Mouse (Mus musculus): ENCODE results near the gene Cd5. TPM values are rescaled to one million over a fixed set of nuclear protein-coding genes. Genes with fewer than 3 reads are reported as not detected.

The Cd5 gene
- polyA plus RNA-seq, 1 experiment from 2014 or later: 0.18 TPM

- 68% methylated on average over 4 of the region's 4 CpGs for WGBS
- ATAC-seq: no peak
- H3K4me3 ChIP-seq (ENCODE audit: low read depth, low read length): no peak overlapping the region
- H3K4me1 ChIP-seq (replicated peaks; ENCODE audit: control insufficient read depth, insufficient read depth, low read length): no peaks in the 10 kb centered on the region
- no peak for TF ChIP-seq CTCF (IDR thresholded peaks at IDR 0.05; ENCODE audit: low read depth)
- no peaks in the 10 kb centered on the region for H3K9me3 ChIP-seq (ENCODE audit: control insufficient read depth)
- H3K4me2 ChIP-seq (replicated peaks; ENCODE audit: low read depth): no peak overlapping the region
- H3K9ac ChIP-seq (ENCODE audit: low read depth, low read length): no peak overlapping the region
- no peaks in the 10 kb centered on the region for H3K27me3 ChIP-seq (replicated peaks; ENCODE audit: control insufficient read depth, insufficient read depth, low read length)
- H3K36me3 ChIP-seq (ENCODE audit: control insufficient read depth, insufficient read depth): no peaks in the 10 kb centered on the region
- no peak overlapping the region for H3K27ac ChIP-seq (ENCODE audit: low read depth, low read length)
These were observed 44.4 kb upstream of the Cd5 start for GRCm38 (mm10) chr19:10783168-10783567.

GRCm38 (mm10) chr19:10781641-10782040, 42.8 kb upstream of the Cd5 start:
- TF ChIP-seq CTCF (IDR thresholded peaks at IDR 0.05; ENCODE audit: low read depth): no peak
- no peaks in the 10 kb centered on the region for H3K36me3 ChIP-seq (ENCODE audit: control insufficient read depth, insufficient read depth)
- ATAC-seq: no peak
- H3K4me2 ChIP-seq (replicated peaks; ENCODE audit: low read depth): no peak overlapping the region
- no peaks in the 10 kb centered on the region for H3K9me3 ChIP-seq (ENCODE audit: control insufficient read depth)
- H3K27ac ChIP-seq (ENCODE audit: low read depth, low read length): no peak overlapping the region
- no peak overlapping the region for H3K9ac ChIP-seq (ENCODE audit: low read depth, low read length)
- no peaks in the 10 kb centered on the region for H3K4me1 ChIP-seq (replicated peaks; ENCODE audit: control insufficient read depth, insufficient read depth, low read length)
- H3K27me3 ChIP-seq (replicated peaks; ENCODE audit: control insufficient read depth, insufficient read depth, low read length): no peaks in the 10 kb centered on the region
- H3K4me3 ChIP-seq (ENCODE audit: low read depth, low read length): no peak overlapping the region
- 73% methylated on average over 4 of the region's 4 CpGs for WGBS

- Histone ChIP-seq H3K4me2 (replicated peaks; ENCODE audit: low read depth) (no peak overlapping the region), H3K36me3 (ENCODE audit: control insufficient read depth, insufficient read depth) (no peaks in the 10 kb centered on the region), H3K9me3 (ENCODE audit: control insufficient read depth) (no peaks in the 10 kb centered on the region), H3K27ac (ENCODE audit: low read depth, low read length) (no peak overlapping the region), H3K4me1 (replicated peaks; ENCODE audit: control insufficient read depth, insufficient read depth, low read length) (no peaks in the 10 kb centered on the region), H3K4me3 (ENCODE audit: low read depth, low read length) (no peak overlapping the region), H3K9ac (ENCODE audit: low read depth, low read length) (no peak overlapping the region), H3K27me3 (replicated peaks; ENCODE audit: control insufficient read depth, insufficient read depth, low read length) (no peaks in the 10 kb centered on the region)
- TF ChIP-seq CTCF (IDR thresholded peaks at IDR 0.05; ENCODE audit: low read depth): no peak
- 83% methylated on average over 4 of the region's 4 CpGs for WGBS
- ATAC-seq: no peak
These were observed 38.1 kb upstream of the Cd5 start for GRCm38 (mm10) chr19:10776906-10777305.

GRCm38 (mm10) chr19:10774141-10774540, 35.3 kb upstream of the Cd5 start:
- TF ChIP-seq CTCF (IDR thresholded peaks at IDR 0.05; ENCODE audit: low read depth): no peak
- ATAC-seq: no peak
- WGBS: 93% methylated on average over 6 of the region's 6 CpGs
- 0 out of 2 replicates have a peak, but pooled peaks cover 3% of the 10 kb centered on the region for H3K27me3 ChIP-seq (replicated peaks; ENCODE audit: control insufficient read depth, insufficient read depth, low read length)
- no peaks in the 10 kb centered on the region for H3K36me3 ChIP-seq (ENCODE audit: control insufficient read depth, insufficient read depth)
- no peak overlapping the region for H3K9ac ChIP-seq (ENCODE audit: low read depth, low read length)
- no peak overlapping the region for H3K27ac ChIP-seq (ENCODE audit: low read depth, low read length)
- H3K4me2 ChIP-seq (replicated peaks; ENCODE audit: low read depth): no peak overlapping the region
- no peak overlapping the region for H3K4me3 ChIP-seq (ENCODE audit: low read depth, low read length)
- H3K9me3 ChIP-seq (ENCODE audit: control insufficient read depth): no peaks in the 10 kb centered on the region
- H3K4me1 ChIP-seq (replicated peaks; ENCODE audit: control insufficient read depth, insufficient read depth, low read length): no peaks in the 10 kb centered on the region

GRCm38 (mm10) chr19:10773384-10773783, 34.6 kb upstream of the Cd5 start:
- Histone ChIP-seq H3K4me3 (ENCODE audit: low read depth, low read length) (no peak overlapping the region), H3K36me3 (ENCODE audit: control insufficient read depth, insufficient read depth) (no peaks in the 10 kb centered on the region), H3K27ac (ENCODE audit: low read depth, low read length) (no peak overlapping the region), H3K4me2 (replicated peaks; ENCODE audit: low read depth) (no peak overlapping the region), H3K9me3 (ENCODE audit: control insufficient read depth) (no peaks in the 10 kb centered on the region), H3K4me1 (replicated peaks; ENCODE audit: control insufficient read depth, insufficient read depth, low read length) (no peaks in the 10 kb centered on the region), H3K9ac (ENCODE audit: low read depth, low read length) (no peak overlapping the region), H3K27me3 (replicated peaks; ENCODE audit: control insufficient read depth, insufficient read depth, low read length) (0 out of 2 replicates have a peak, but pooled peaks cover 3% of the 10 kb centered on the region)
- 69% methylated on average over 7 of the region's 7 CpGs for WGBS
- ATAC-seq: no peak
- TF ChIP-seq CTCF (IDR thresholded peaks at IDR 0.05; ENCODE audit: low read depth): no peak

- H3K9me3 ChIP-seq (ENCODE audit: control insufficient read depth): no peaks in the 10 kb centered on the region
- 92% methylated on average over 10 of the region's 10 CpGs for WGBS
- no peak overlapping the region for H3K4me2 ChIP-seq (replicated peaks; ENCODE audit: low read depth)
- no peaks in the 10 kb centered on the region for H3K4me1 ChIP-seq (replicated peaks; ENCODE audit: control insufficient read depth, insufficient read depth, low read length)
- TF ChIP-seq CTCF (IDR thresholded peaks at IDR 0.05; ENCODE audit: low read depth): no peak
- H3K27me3 ChIP-seq (replicated peaks; ENCODE audit: control insufficient read depth, insufficient read depth, low read length): 0 out of 2 replicates have a peak, but pooled peaks cover 3% of the 10 kb centered on the region
- no peak overlapping the region for H3K27ac ChIP-seq (ENCODE audit: low read depth, low read length)
- no peak for ATAC-seq
- no peaks in the 10 kb centered on the region for H3K36me3 ChIP-seq (ENCODE audit: control insufficient read depth, insufficient read depth)
- no peak overlapping the region for H3K9ac ChIP-seq (ENCODE audit: low read depth, low read length)
- no peak overlapping the region for H3K4me3 ChIP-seq (ENCODE audit: low read depth, low read length)
These were observed 34.1 kb upstream of the Cd5 start for GRCm38 (mm10) chr19:10772866-10773265.

GRCm38 (mm10) chr19:10771995-10772394, 33.2 kb upstream of the Cd5 start:
- TF ChIP-seq CTCF (IDR thresholded peaks at IDR 0.05; ENCODE audit: low read depth): no peak
- WGBS: 79% methylated on average over 7 of the region's 7 CpGs
- ATAC-seq: no peak

More at GRCm38 (mm10) chr19:10771995-10772394, 33.2 kb upstream of the Cd5 start:
- Histone ChIP-seq H3K9ac (ENCODE audit: low read depth, low read length) (no peak overlapping the region), H3K36me3 (ENCODE audit: control insufficient read depth, insufficient read depth) (no peaks in the 10 kb centered on the region), H3K27ac (ENCODE audit: low read depth, low read length) (no peak overlapping the region), H3K9me3 (ENCODE audit: control insufficient read depth) (no peaks in the 10 kb centered on the region), H3K4me3 (ENCODE audit: low read depth, low read length) (no peak overlapping the region), H3K27me3 (replicated peaks; ENCODE audit: control insufficient read depth, insufficient read depth, low read length) (0 out of 2 replicates have a peak, but pooled peaks cover 3% of the 10 kb centered on the region), H3K4me2 (replicated peaks; ENCODE audit: low read depth) (no peak overlapping the region), H3K4me1 (replicated peaks; ENCODE audit: control insufficient read depth, insufficient read depth, low read length) (no peaks in the 10 kb centered on the region)

Measured in intestine, postnatal 0 days (tissue).